Mouse (Mus musculus): ENCODE measurements around the gene Mrm1.
A peak's percentile ranks its signal among the peaks of the same experiment; 100 is the strongest.

The Mrm1 gene

DNA sequence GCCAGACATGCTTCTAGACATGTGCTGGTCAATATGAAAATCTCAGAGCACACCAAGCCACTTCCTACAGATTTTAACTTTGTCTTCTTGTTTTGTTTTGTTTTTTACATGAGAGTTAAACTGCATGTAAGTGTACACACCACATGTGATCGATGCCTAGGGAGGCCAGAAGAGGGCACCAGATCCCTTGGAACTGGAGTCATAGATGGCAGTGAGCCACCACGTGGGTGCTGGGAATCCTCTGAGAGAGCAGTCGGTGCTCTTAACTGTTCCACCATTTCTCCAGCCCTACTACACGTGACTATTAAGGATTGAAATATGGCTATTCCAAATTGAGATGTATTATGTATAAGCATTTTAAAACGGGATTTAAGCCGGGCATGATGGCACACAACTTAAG, 2.0 kb downstream of the Mrm1 start:
- DNase-seq (ENCODE audit: inconsistent age in 2 of 2, low spot score in 1 of 2) = peak; percentile 44 to 60

DNA sequence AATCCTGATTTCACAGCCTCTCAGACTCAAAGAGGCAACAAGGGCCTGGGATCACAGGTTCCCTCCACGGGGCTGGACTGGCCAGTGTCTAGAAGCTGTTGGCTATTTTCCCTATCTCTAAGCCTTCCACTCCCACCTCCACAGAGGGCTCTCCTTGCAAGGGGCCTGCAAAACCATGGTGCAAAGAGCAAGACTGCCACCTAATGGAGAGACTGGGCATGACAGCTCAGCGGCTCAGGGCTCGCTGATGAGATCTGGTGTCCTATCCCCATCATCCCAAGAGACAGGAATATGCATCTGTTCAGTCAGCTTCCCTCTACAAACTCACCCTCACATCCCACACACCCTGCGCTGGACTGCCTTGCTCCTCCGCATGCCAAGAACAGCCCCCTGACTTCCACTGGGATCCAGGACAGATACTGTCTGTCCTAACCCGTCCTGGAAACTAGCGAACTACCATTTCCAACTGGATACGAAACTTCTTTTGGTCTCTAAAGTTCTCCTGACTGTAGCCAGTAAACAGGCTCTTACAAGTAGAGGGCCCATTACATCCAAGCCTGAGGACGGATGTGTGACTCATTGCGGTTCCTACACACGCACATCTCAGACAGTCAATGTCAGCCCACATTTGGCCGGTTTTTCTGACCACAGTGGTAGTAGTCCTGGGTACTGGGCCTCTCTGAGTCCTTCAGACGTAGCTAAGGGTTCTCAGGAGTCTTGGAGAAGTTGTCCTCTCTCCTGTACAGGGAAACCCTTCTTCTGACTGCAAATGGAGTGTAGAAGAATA, 5.4 kb downstream of the Mrm1 start:
- DNase-seq (ENCODE audit: inconsistent age in 2 of 2, low spot score in 1 of 2) = peak; percentile 68 to 89

DNA sequence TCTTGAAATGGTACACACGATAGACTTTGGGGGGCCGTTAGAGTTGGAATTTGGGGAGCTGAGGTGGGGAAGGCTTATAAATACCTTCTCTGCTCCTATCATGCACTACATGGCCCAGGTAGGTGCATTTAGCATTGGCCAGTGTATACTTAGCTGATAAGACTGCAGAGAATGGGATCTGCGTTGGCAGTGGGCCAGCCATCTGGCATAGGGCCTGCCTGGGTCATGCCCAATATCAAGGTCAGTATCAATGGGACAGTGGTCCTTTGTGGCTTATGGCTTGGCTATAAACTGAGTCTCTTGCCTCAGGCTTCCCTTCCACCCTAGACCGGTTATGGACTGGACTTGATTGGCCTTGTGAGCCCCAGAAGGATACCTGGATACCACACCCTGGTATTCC, 14.9 kb downstream of the Mrm1 start:
- DNase-seq (ENCODE audit: inconsistent age in 2 of 2, low spot score in 1 of 2) = peak; percentile 40 to 59

DNA sequence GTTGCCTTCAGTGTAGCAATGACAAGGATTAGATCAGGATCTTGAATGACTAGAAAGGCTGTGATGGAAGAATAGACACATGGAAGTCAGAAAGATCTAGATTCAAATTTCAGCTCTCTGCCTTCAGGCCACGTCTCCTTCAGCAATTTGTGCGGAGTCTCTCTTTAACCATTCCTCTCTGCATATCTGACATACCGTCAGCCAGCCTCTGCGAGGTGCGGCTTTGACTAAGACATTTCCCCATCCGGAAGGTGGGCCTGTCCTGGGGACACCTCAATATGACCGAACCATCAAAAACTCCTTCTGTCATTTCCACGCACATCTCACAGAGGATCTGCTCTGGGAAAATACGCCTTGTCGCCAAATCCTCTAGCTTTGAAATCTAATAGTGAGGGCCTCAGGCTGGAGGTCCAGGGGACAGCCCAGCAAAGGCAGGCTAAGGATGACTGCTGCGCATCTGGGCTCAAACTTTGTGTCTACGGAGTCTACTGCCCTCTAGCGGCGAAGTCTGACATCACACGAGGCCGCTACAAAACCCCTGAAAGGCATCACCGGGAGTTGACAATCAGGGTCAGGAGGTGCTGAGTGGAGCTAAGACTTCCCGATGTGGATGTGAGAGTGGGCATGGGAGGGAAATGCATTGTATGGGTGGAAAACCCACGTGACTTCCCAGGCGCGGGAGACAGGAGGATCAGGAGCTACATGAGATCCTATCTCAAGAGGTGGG, 21.5 kb downstream of the Mrm1 start:
- peak; percentile 51 to 87 for DNase-seq (ENCODE audit: inconsistent age in 2 of 2, low spot score in 1 of 2)

DNA sequence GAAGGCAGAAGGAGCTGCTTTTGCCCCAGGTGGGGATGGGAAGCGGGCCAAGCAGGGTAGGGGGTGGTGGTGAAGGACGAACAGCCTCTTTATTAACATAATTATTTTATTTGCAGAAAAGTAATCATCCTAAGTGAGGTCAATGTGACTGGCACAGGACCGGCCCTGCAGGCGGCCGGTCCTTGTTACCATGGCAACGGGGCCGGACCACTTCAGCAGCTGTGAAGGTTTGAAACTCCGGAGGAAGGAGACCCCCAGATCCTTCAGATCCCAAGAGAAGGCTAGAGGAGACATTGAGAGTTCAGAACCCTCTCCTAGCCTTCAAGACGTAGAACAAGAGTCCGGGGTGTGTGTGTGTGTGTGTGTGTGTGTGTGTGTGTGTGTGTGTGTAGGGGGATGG, 22.3 kb downstream of the Mrm1 start:
- no peak for DNase-seq (ENCODE audit: inconsistent age in 2 of 2, low spot score in 1 of 2)

DNA sequence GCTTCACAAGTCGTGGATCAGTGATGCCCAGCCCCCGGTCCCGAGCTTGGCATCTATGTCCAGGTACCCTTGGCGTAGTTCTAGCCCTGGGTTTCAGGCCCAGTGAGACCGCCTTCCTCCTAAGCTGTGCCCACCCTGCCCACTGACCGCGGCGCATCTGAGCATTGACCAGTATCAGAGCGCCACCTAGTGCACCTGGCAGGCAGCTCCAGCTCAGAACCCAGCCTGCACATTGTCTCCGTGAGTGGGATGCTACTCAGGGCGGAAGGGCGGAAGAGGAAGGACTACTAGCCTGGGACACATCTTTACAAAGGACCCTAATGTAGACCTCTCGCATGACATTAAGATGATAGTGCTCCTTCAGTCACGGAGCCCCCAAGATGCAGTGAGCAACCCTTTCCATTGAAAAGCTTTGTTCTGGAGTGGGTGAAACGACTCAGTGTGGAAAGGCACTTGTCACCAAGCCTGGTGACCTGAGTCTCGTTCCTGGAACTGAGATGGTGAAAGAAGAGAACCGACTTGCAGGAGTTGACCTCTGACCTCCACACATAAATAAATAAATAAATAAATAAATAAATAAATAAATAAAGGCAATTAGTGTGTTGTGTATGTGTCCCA, 24.7 kb downstream of the Mrm1 start:
- DNase-seq (ENCODE audit: inconsistent age in 2 of 2, low spot score in 1 of 2) = peak; percentile 49 to 82

DNA sequence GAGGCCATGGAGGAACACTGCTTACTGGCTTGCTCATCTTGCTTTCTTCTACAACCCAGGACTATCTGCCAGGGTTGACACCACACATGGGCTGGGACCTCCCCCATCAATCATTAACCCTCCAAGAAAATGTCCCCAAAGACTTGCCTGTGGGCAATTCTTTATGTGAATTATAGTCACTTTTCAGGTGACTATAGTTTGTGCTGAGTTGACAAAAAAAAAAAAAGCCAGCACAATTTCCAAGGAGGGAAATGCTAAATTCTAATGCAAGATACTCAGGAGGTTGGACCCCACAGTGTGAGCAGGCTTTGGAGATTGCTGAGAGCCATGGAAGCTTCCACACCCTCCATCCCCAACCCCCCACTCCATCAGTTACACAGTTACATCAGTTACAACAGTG, 25.8 kb downstream of the Mrm1 start:
- DNase-seq (ENCODE audit: inconsistent age in 2 of 2, low spot score in 1 of 2) = no peak

DNA sequence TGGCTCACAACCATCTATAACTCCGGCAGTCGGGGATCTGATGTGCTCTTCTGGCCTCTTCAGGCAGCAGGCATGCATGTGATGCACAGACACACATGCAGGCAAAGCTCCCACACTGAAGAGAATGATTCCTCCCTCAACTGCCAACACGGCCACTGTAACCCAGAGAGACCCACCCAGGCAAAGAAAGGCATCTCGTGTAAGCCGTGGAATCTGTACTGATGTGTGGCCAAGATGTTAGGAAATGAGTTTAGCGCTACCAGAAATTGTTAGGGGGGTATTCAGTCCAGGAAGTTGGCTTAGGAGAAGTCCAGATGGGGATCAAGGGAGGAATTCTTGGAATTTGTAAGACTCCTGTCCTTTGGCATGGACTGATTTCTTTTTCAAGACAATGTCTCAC, 28.9 kb downstream of the Mrm1 start:
- no peak for DNase-seq (ENCODE audit: inconsistent age in 2 of 2, low spot score in 1 of 2)

DNA sequence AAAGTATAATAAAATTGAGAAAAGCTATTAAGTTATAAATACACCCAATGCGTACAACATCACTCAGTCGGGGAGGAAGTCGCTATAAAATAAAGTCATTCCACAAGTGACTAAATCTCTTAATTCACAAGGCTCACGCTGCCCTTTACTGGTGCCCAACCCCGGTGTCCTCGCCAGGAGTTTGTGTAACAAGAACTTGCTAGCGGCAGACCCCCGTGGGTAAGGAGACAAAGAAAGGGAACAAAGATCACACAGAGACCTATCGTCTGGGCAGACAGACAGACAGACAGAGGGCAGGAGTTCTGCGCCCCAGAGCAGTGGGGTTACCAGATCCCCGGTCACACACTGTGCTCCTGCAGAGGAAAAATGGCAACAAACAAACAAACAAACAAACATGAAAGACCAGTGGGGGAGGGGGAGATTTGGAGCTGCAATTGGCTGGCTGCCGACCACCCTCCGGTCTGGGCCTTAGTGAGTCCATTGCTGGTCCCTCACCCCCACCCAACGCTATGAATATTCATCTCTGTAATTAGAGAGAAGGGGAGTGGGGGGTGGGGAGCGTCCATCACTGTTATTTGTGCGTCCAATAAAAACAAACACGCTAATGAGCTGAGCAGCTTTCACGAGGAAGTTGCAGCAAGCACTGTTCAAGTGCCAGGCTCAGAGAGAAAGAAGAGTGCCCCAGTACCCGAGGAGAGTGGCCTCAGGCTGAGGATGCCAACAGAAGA, 39.0 kb downstream of the Mrm1 start:
- DNase-seq (ENCODE audit: inconsistent age in 2 of 2, low spot score in 1 of 2) = no peak

DNA sequence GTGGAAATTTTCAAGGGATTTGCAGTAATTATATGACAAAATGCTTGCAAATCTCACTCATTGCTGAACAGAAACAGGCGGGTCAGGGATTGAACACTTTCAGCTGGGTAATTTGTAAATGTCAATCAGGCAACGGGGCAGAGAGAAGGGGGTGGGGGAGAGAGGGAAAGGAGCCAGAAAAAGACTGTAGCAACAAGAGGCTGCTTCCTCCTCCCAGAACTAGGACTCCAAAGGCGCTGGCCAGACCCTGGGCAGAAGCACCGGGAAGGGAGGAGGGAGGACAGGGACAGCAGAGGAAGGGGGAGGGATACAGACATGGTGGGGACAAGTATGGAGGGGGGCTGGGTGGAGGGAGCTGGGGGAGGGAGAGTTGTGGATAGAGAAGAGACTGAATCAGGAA, 43.8 kb downstream of the Mrm1 start:
- no peak for DNase-seq (ENCODE audit: inconsistent age in 2 of 2, low spot score in 1 of 2)

DNA sequence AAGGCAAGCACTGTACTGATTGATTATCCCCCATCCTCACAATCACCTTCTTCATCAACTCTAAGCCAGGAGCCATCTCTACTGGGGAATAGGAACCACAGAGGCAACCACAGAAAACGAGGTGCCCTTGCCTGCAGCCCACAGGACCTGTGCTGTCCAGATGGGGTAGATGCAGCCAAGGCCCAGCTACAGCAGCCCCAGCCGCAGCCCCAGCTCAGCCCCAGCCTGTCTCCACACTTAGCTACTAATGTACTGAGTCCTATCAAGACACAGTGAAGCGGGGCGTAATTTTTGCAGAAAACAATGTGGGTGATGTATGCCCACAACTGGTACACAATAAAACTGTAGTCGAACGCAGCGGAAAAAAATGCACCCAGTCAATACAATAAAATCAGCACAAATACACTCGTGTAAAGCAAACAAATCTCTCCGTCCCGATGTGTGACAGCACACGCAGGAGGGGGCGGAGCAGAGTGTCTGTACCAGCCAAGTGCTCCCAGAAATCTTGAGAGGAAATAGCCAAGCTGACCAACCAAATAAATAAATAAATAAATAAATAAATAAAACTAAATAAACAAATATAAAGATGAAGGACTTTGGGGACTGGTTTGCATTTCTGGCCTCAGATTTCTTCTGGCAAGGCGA, 44.3 kb downstream of the Mrm1 start:
- no peak for DNase-seq (ENCODE audit: inconsistent age in 2 of 2, low spot score in 1 of 2)

DNA sequence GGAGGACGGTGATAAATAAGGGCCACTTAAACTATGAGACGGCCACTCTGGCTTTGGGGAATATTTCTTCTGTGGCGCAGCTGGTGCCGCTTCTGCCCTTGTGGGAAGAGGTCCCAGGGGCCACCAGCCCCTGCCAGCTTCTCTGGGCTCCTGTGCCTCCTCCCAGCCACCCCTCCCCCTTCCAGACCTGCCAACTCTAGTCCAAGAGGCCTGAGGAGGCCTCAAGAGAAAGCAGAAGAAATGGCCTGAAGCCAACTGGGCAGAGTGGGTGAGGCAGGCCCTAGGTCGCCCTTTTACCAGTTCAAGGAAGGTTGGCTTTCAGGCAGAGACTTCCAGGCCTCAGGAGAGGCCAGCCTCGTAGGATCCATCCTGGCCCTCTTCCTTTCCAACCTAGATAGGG, 51.4 kb downstream of the Mrm1 start:
- peak in 1 of 2 experiments; percentile 50 for DNase-seq (ENCODE audit: inconsistent age in 2 of 2, low spot score in 1 of 2)

DNA sequence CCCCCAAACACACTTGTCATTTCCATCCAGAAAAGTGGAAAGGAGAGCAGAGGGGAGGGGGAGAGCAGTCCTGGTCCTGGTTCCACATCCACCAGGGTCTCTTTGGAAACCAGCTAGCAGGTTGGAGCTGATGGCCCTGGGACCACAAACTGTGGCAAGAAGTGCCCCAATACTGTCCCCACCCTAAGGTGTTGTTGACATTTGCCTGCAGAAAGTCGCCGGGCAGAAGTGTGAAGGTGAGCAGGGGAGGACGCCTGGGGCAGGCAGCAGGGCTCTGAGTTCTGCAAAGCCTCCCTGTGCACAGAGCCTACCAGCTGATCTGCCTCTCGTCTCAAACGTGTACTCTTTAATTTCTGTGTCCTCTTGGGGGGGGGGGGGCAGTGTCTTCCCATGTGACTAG, 54.2 kb downstream of the Mrm1 start:
- no peak for DNase-seq (ENCODE audit: inconsistent age in 2 of 2, low spot score in 1 of 2)

DNA sequence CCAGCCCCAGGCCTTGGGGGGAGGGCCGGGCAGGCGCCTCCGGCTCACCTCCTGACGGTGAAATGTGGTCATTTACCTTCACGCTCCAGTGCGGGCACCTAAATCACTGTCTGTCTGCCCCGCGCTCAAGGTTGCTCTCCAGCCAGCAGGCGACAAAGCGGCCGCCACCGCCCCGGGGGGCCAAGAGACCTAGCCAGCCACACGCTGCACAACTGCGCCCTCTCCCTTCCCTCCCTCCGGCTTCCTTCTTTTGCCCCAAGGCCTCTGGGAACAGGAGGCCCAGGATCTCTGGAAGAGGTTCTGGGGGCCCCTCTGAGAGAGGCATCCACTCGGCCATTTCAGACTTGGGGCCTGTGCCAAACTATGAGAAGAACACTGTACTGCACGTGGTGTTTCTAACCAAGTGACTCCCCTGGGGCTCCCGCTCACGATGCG, 54.8 kb downstream of the Mrm1 start:
- DNase-seq (ENCODE audit: inconsistent age in 2 of 2, low spot score in 1 of 2) = peak; percentile 34 to 74

DNA sequence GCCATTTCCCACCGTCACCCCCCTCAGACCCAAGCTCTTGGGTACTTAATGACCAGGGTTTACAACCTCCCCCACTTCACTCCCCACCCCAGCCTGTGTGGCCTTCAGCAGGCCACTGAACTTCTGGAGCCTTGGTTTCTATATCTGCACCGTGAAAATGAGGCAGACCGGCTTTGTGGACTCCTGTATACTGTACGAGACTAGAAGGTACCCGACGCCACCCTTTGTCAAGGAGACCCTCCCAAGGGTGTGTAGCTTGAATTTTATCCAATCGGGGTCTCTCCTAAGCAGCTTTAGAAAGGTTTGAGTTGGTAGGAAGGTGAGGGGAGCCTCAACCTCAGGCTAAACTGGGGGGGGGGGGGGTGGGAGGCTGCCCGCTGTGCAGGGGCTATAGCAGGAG, 55.2 kb downstream of the Mrm1 start:
- DNase-seq (ENCODE audit: inconsistent age in 2 of 2, low spot score in 1 of 2) = no peak
